Mouse (Mus musculus) embryo, embryonic 11.5 days (tissue): ENCODE measurements around the gene Ogn.

Experiments
- DNase-seq: peaks from one replicate; pipeline ENCODE4 v3.0.0-alpha.2; 2012; ENCODE audit warnings: low read depth, low spot score

Gene Ogn

GRCm38 (mm10) chr13:49644731-49645529, 37.1 kb downstream of the Ogn start:
- DNase-seq = no peak

DNA sequence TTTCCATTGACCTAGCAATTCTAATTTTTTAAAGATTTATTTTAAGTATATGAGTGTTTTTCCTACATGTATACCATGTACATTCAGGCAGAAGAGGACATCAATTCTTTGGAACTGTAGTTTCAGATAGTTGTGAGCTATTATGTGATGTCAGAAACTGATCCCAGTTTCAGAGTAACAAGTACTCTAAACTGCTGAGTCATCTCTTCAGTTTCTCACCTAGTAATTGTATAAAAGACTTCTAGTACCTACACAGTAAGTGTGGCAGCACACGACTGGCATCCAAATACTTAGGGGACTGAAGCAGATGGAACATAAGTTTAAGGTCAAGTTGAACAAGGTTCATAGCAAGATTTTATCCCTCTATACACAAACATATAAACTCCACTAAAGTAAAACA, 38.2 kb downstream of the Ogn start:
- DNase-seq = no peak

DNA sequence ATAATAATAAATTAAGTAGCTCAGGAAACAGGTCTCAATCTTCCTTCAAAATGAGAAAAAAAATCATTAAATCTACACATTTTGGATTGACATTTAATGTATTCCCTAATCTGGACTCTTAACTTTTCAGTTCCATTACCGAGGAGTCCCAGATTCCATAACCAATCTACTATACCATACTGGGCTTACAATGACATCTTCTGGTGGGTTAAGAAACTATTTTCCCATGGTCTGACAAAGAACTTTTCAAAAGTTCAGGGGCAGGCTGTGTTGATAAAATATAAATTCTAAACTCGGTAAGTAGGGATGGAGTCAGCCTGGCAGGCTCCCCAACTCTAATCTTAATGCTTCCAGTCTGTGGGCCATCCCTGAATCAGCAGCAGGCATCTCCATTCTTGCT, 43.3 kb downstream of the Ogn start:
- DNase-seq = no peak

DNA sequence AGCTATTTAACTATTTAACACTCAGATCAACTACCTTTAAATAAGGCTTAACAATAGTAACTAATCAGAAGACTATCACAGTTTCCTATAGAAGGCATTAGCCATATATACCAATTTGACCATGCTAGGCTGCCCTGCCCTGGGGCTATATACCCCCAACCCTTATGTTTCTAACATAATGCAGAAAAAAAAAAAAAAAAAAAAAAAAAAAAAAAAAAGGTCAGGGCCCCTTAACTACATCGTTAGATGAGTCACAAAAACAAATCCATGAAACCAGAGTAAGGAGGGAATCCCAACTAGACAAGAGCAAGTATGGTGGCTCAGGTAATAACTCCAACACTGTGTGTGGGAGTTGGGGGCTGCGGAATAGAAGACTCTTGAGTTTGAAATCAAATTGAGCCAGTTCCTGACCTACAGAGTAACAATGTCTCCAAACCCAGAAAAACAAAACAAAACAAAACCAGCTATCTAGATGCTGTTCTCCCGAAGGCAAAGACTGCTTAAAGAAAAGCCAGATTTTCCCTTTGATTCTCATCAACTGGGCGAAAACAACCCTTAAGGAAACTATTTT, 44.0 kb downstream of the Ogn start:
- no peak for DNase-seq

GRCm38 (mm10) chr13:49652481-49653179, 44.8 kb downstream of the Ogn start, which contains the start of the genes Cenpp and Nol8:
Gene Cenpp, minus strand, starts transcription at chr13:49652785.
Gene Nol8, plus strand, starts transcription at chr13:49653078.
- peak; percentile 100 for DNase-seq

DNA sequence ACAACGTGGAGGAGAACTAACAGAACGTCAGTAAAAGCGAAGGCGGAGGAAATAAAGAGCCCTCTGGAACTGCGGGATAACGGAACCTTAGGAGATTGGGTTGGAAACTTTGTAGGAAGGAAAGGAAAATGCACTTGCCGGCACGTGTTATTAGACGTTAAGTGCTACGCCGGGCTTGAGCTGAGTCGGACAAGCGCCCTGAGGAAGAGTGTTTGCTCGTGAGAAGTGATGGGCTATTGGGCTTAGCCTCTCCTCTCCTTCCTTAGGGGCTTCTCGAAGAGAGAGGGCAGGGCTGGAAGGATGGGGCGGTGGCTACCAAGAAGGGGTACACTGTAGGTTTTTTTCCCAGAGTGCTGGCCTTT, 45.3 kb downstream of the Ogn start:
- DNase-seq = no peak
